34 mouse cellular contexts compared by ENCODE assay signal in genomic region chr5:140019616-140020015, GRCm38 (mm10).
"Had no signal": no experiment of that assay in that cellular context is flagged by ENCODE, and none has a peak within 500 bp of the region (broad histone marks: within the 10 kb centered on the region; RNA-seq: fewer than 3 reads in every experiment).

No protein-coding gene starts in this region.

- H3K4me3 ChIP-seq: heart, embryonic 12.5 days; heart, embryonic 13.5 days; heart, embryonic 15.5 days; hindbrain, embryonic 10.5 days; hindbrain, embryonic 12.5 days; hindbrain, embryonic 13.5 days; hindbrain, embryonic 15.5 days; intestine, embryonic 15.5 days; kidney, embryonic 15.5 days; layer of hippocampus, adult 2 months; left cerebral cortex, adult 2 months had no signal

- ATAC-seq: hindbrain, embryonic 16.5 days; hindbrain, postnatal 0 days; inflammation-experienced regulatory T-cells, adult 6 months; intestine, embryonic 15.5 days; intestine, embryonic 16.5 days; intestine, postnatal 0 days had no signal

- H3K27me3 ChIP-seq: heart, embryonic 12.5 days; heart, embryonic 13.5 days; heart, embryonic 15.5 days; hindbrain, embryonic 12.5 days; hindbrain, embryonic 13.5 days; hindbrain, embryonic 15.5 days; intestine, embryonic 15.5 days; kidney, embryonic 15.5 days had no signal

- DNase-seq: heart, postnatal 10 days; heart, postnatal 14 days; heart, postnatal 36 days; heart, postnatal 4 days; kidney, adult 11 months; kidney, adult 18-20 months; kidney, adult 2 months; kidney, adult 8-10 months; kidney, adult 9 months; kidney, postnatal 10 days; kidney, postnatal 14 days; kidney, postnatal 25 days; kidney, postnatal 36 days; kidney, postnatal 4 days; layer of hippocampus, adult 9-11 months; layer of hippocampus, postnatal 36 days had no signal

- H3K27ac ChIP-seq: heart, embryonic 13.5 days; heart, embryonic 15.5 days; hindbrain, embryonic 10.5 days; hindbrain, embryonic 12.5 days; hindbrain, embryonic 13.5 days; hindbrain, embryonic 14.5 days; hindbrain, embryonic 15.5 days; hindbrain, postnatal 0 days; intestine, embryonic 15.5 days; kidney, embryonic 15.5 days; kidney, postnatal 0 days; layer of hippocampus, adult 2 months; left cerebral cortex, adult 2 months had no signal

- H3K9ac ChIP-seq: heart, embryonic 12.5 days; heart, embryonic 13.5 days; heart, embryonic 15.5 days; hindbrain, embryonic 12.5 days; hindbrain, embryonic 13.5 days; hindbrain, embryonic 14.5 days; hindbrain, embryonic 15.5 days; intestine, embryonic 15.5 days; kidney, embryonic 15.5 days had no signal

- H3K36me3 ChIP-seq: heart, embryonic 12.5 days; heart, embryonic 13.5 days; heart, embryonic 15.5 days; hindbrain, embryonic 10.5 days; hindbrain, embryonic 12.5 days; hindbrain, embryonic 13.5 days; hindbrain, embryonic 15.5 days; intestine, embryonic 15.5 days; kidney, embryonic 15.5 days had no signal

- H3K4me2 ChIP-seq: heart, embryonic 12.5 days; heart, embryonic 13.5 days; heart, embryonic 15.5 days; hindbrain, embryonic 12.5 days; hindbrain, embryonic 13.5 days; hindbrain, embryonic 14.5 days; hindbrain, embryonic 15.5 days; intestine, embryonic 15.5 days; kidney, embryonic 15.5 days had no signal

- H3K9me3 ChIP-seq: heart, embryonic 12.5 days; heart, embryonic 13.5 days; heart, embryonic 15.5 days; hindbrain, embryonic 10.5 days; hindbrain, embryonic 12.5 days; hindbrain, embryonic 13.5 days; hindbrain, embryonic 15.5 days; intestine, embryonic 15.5 days; kidney, embryonic 15.5 days had no signal
